Mouse (Mus musculus) small intestine, adult 2 months (tissue): ENCODE measurements around the gene Bcl2l15.

ENCODE experiments used
- CTCF ChIP-seq: fragments of 200-500 bp; IDR thresholded peaks from 2 replicates; pipeline ENCODE4 v1.5.1; 2012; ENCODE audit warnings: low read depth, mild to moderate bottlenecking, control low read depth, inconsistent platforms, low read length, moderate library complexity, mixed read lengths; ENCODE audit not compliant: insufficient replicate concordance, insufficient read length; ENCODE audit errors: extremely low read depth
- POLR2A ChIP-seq: fragments of 200-500 bp; IDR thresholded peaks from 2 replicates; pipeline ENCODE4 v1.6.1; 2012; ENCODE audit warnings: low read depth, mild to moderate bottlenecking, control low read depth, inconsistent platforms, low read length, moderate library complexity

GRCm38 (mm10) chr3:103887581-103887980 lies 55.2 kb downstream of the Bcl2l15 start:
- TF ChIP-seq CTCF (no peak), POLR2A (no peak)
